Mouse (Mus musculus): ENCODE results near the gene Arhgef7. TPM values are rescaled to one million over a fixed set of nuclear protein-coding genes. Genes with fewer than 3 reads are reported as not detected.
"Not testable (repeated sequence)": the region's sequence is repeated elsewhere in the genome, so short reads cannot be mapped to it uniquely, and the experiment has no call there.

Gene Arhgef7
- polyA plus RNA-seq, 1 experiment = 17.4 TPM

DNA sequence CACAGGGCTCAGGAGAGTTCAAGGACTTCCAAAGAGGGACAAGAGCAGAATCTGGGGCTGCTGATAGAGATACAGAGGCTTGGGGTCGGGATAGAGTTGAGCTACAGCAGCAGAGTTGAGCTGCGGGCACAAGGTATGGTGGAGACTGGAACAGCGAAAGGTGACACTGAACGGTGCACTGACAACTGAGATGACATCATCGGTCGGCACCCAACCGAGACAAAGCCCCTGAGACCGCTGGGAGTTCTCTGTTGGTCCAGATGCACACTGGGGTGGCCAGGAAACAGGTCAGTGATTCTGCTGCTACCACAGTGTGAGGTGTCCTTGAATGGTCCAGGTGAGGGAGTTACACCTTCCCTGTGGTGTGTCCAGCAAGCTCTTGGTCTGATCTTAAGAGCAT, 115.2 kb downstream of the Arhgef7 start:
- no peak overlapping the region for H3K4me3 ChIP-seq (ENCODE audit: insufficient read depth, low read depth, low read length)
- no peaks in the 10 kb centered on the region for H3K4me1 ChIP-seq (ENCODE audit: control insufficient read depth, insufficient read depth, insufficient read length, low read length)
- H3K27ac ChIP-seq (replicated peaks; ENCODE audit: low read depth, low read length) = no peak overlapping the region

DNA sequence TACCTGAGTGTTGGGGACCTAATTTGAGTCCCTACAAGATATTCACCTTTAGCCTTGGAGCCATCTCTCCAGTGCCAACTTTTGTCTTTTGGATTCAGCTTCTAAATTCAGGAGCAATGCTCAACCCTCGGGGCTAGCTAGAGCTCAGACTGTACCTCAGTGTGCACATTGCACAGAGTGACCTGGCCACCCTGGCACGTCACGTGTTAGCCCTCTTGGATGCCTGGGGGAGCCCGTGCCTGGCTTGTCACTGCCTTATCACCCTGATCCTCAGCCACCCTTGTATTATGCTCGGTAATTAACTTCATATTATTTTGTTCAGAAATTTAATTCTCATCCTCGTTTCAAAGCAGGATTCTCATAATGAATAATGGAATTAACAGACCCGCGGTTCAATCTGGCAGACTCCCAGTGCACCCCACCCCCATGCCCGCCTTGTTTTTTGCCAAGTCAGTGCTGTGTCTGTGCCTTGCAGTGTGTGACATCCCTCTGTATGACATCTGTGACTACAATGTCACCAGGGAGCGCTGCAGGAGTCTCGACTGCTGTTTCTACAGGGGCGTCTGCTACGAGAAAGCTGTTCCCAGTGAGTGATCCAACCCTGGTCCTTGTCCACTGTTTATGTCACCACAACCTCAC, 116.3 kb downstream of the Arhgef7 start:
- no peaks in the 10 kb centered on the region for H3K4me1 ChIP-seq (ENCODE audit: control insufficient read depth, insufficient read depth, insufficient read length, low read length)
- no peak overlapping the region for H3K4me3 ChIP-seq (ENCODE audit: insufficient read depth, low read depth, low read length)
- no peak overlapping the region for H3K27ac ChIP-seq (replicated peaks; ENCODE audit: low read depth, low read length)

DNA sequence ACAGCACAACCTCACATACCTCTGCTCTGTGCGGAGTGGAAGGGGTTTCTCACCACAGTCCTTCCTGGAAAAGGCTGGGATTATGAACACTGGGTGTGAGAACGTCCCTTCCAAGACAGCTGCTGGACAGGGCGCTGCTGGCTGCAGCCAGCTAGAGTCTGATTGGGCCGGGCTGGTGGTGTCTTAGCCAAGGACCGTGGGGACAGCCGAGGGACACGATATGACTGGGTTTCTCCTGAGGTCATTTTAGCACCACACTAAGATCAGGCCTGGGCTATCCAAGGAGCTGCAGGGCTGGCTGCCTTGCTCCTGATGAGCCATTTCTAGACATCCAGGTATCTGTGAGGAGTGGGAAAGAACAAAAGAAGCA, 116.8 kb downstream of the Arhgef7 start:
- H3K27ac ChIP-seq (replicated peaks; ENCODE audit: low read depth, low read length) = no peak overlapping the region
- no peak overlapping the region for H3K4me3 ChIP-seq (ENCODE audit: insufficient read depth, low read depth, low read length)
- H3K4me1 ChIP-seq (ENCODE audit: control insufficient read depth, insufficient read depth, insufficient read length, low read length) = no peaks in the 10 kb centered on the region

DNA sequence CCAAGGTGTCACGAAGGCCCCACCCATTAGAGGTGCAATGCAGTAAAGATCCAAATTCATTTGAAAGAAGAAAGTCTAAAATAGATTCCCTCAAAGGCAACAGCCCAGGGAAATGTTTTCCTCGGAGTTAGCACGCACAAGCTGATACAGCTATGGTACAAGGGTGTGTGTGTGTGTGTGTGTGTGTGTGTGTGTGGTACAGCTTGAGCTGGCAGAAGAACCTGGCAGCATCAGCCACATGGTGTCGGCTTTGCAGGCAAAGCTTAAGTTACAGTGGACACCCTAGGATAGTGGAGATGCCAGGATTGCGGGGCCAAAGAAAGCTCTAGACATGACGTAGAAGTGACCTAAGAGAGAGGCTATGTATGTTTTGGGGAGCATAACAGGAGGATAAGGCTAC, 119.3 kb downstream of the Arhgef7 start:
- H3K4me1 ChIP-seq (ENCODE audit: control insufficient read depth, insufficient read depth, insufficient read length, low read length) = no peaks in the 10 kb centered on the region
- no peak overlapping the region for H3K4me3 ChIP-seq (ENCODE audit: insufficient read depth, low read depth, low read length)
- no peak overlapping the region for H3K27ac ChIP-seq (replicated peaks; ENCODE audit: low read depth, low read length)

DNA sequence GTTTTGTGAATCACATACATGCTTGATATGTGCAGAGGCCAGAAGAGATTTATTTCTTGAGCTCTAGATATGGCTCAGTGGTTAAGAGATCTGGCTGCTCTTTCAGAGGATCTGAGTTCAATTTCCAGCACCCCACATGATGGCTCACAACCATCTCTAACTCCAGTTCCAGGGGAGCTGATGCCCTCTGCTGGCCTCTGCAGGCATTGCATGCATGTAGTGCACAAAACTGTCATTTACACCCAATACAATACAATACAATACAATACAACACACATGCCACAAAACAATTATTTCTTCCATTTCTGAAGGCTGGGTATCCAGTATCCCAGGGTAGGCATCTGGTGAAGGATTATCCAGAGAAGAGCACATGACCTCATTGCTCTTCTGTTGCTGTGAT, 140.3 kb downstream of the Arhgef7 start:
- H3K4me3 ChIP-seq (ENCODE audit: insufficient read depth, low read depth, low read length) = no peak overlapping the region
- H3K27ac ChIP-seq (replicated peaks; ENCODE audit: low read depth, low read length) = no peak overlapping the region
- no peaks in the 10 kb centered on the region for H3K4me1 ChIP-seq (ENCODE audit: control insufficient read depth, insufficient read depth, insufficient read length, low read length)

DNA sequence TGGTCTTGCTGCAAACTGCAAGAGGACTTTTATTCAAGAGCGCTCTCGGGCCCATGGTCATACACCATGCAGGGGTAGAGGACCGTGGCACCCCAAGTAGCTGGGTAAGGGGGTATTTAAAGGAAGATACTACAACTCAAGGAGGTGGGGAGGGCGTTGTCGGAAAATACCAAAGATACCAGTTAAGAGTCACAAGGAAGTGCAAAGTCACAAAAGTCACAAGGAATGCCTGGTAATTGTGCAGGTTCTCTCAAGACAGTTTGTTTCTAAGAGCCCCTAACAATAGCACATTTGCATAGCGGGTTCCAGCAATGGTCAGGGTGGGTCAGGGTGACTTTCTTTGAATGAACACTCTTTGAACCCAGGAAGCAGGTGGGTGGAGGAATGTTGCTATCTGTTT, 146.7 kb downstream of the Arhgef7 start:
- not testable (repeated sequence) for H3K4me3 ChIP-seq (ENCODE audit: insufficient read depth, low read depth, low read length); H3K4me1 ChIP-seq (ENCODE audit: control insufficient read depth, insufficient read depth, insufficient read length, low read length); H3K27ac ChIP-seq (replicated peaks; ENCODE audit: low read depth, low read length)

DNA sequence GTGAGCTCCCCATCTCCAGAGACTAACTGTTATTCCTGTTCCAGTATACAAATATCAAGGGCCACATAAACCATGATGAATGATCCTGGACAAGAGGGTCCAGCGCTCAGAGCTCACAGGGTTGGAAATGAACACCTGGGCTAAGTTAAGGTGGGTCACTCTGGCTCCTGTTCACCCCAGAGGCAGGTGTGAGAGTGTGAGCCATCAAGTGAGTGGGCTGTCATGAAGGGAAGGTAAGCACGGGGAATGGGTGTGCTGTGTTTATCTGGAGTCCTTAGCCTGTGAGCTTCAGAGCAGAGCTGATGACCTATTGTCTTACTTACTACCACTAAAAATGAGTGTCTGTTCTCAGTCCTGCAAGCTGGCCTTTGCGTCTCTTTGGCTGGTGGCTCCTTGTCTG, 157.1 kb downstream of the Arhgef7 start:
- no peaks in the 10 kb centered on the region for H3K4me1 ChIP-seq (ENCODE audit: control insufficient read depth, insufficient read depth, insufficient read length, low read length)
- no peak overlapping the region for H3K27ac ChIP-seq (replicated peaks; ENCODE audit: low read depth, low read length)
- no peak overlapping the region for H3K4me3 ChIP-seq (ENCODE audit: insufficient read depth, low read depth, low read length)

Other genes starting within 250 kb of the Arhgef7 start
- 1.6 and 3.2 TPM in 2 replicates for gene Rab20, start 249.0 kb upstream of the Arhgef7 start, polyA plus RNA-seq (2012; ENCODE audit: insufficient read depth, insufficient read length, missing spikeins)
- gene Naxd, start 230.2 kb upstream of the Arhgef7 start, polyA plus RNA-seq (2012; ENCODE audit: insufficient read depth, insufficient read length, missing spikeins) = 65.0 and 69.8 TPM in 2 replicates
- gene Cars2, start 176.9 kb upstream of the Arhgef7 start, polyA plus RNA-seq (2012; ENCODE audit: insufficient read depth, insufficient read length, missing spikeins) = 43.7 and 44.1 TPM in 2 replicates
- 13.9 and 17.2 TPM in 2 replicates for gene Ing1, start 172.2 kb upstream of the Arhgef7 start, polyA plus RNA-seq (2012; ENCODE audit: insufficient read depth, insufficient read length, missing spikeins)
- gene Ankrd10, start 92.0 kb upstream of the Arhgef7 start, polyA plus RNA-seq (2012; ENCODE audit: insufficient read depth, insufficient read length, missing spikeins) = 4.5 and 10.3 TPM in 2 replicates
- not detected in 2 replicates for gene 1700016D06Rik, start 26.7 kb upstream of the Arhgef7 start, polyA plus RNA-seq (2012; ENCODE audit: insufficient read depth, insufficient read length, missing spikeins)
- not detected in 2 replicates for gene Tex29, start 112.8 kb downstream of the Arhgef7 start, polyA plus RNA-seq (2012; ENCODE audit: insufficient read depth, insufficient read length, missing spikeins)

Data from brown adipose tissue, adult 24 weeks (tissue).